Mouse (Mus musculus): ENCODE data around the gene Ppp2r2d. TPM values are rescaled to one million over a fixed set of nuclear protein-coding genes. Genes with fewer than 3 reads are reported as not detected.

Ppp2r2d gene
- polyA plus RNA-seq (2014; fragmentation: Nextera tagmentation; extraction: Ambion mirVana): 99.4 and 106 TPM in 2 replicates

DNA sequence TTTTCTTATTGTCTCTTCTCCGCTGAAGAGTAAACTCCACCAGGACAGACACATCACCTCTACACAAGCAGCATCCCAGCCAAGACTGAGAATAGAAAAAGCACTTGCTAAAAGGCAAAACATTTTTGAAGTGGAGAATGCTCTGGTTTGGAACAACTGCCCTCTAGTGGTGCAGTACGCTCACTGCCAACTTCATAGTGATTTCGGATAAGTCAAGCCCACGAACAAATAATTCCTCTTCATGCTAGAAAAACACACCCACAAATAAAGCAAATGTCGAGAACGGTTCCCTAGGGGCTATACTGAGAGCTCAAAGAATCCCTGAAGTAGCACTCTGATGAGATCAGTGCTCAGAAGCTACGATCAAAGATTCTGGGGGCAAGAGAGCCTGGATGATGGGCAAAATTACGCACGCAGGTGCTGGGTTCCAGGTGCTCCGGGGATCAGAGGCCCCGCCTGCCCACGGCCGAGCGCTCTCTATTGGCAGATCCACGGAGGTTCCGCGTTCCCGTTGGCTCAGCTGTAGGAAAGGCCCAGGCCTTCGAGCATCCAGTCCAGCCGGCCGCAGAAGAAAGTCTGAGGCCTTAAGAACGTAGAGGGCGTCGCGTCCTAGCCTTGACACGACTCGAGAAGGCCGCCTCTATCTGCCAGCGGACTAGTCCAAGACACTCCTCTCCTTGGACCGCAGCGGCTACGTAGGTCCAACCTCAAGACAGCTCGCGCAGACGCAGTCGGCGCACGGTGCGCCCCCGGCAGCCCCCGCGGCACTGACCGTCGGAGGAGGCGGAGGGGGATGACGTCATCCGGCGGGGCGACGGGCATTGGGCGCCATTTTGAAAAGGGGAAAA, at the start of gene Ppp2r2d, which contains the start of gene Mapk1ip1:
TSS of gene Ppp2r2d (plus strand) at position 536 of the 848 bp plus-strand sequence.
TSS of gene Mapk1ip1 (minus strand) at position 730 of the 848 bp plus-strand sequence.
- Histone ChIP-seq H3K36me3 (replicated peaks; ENCODE audit: control insufficient read depth, insufficient read depth) (peaks cover 13% of the 10 kb centered on the region; the same call in 1 of the 2 replicates), H3K4me1 (replicated peaks; ENCODE audit: control insufficient read depth, insufficient read depth, low read length) (peaks cover 64% of the 10 kb centered on the region), H3K27me3 (ENCODE audit: control insufficient read depth, insufficient read depth, low read length) (no peaks in the 10 kb centered on the region), H3K27ac (peak within 1 kb of the TSS; percentile 96), H3K4me2 (replicated peaks) (peak within 1 kb of the TSS; percentile 74), H3K9me3 (ENCODE audit: control insufficient read depth, low read length) (no peaks in the 10 kb centered on the region), H3K4me3 (replicated peaks; ENCODE audit: low read length) (peak within 1 kb of the TSS; percentile 99), H3K9ac (peak within 1 kb of the TSS; percentile 96)
- ATAC-seq (ENCODE audit: low FRiP score): peak; percentile 91
- WGBS: under 1% methylated on average over 49 of the region's 51 CpGs
- DNase-seq (ENCODE audit: low spot score): peak; percentile 98

- H3K27ac ChIP-seq: no peak overlapping the region
- DNase-seq (ENCODE audit: low spot score) (no peak), ATAC-seq (ENCODE audit: low FRiP score) (no peak)
- no peaks in the 10 kb centered on the region for H3K4me1 ChIP-seq (replicated peaks; ENCODE audit: control insufficient read depth, insufficient read depth, low read length)
- WGBS: 63% methylated on average over 4 of the region's 4 CpGs
- H3K9ac ChIP-seq: no peak overlapping the region
- H3K36me3 ChIP-seq (replicated peaks; ENCODE audit: control insufficient read depth, insufficient read depth): no peaks in the 10 kb centered on the region
- H3K9me3 ChIP-seq (ENCODE audit: control insufficient read depth, low read length): peaks cover 18% of the 10 kb centered on the region; the same call in 1 of the 2 replicates
- H3K4me3 ChIP-seq (replicated peaks; ENCODE audit: low read length): no peak overlapping the region
- H3K4me2 ChIP-seq (replicated peaks): no peak overlapping the region
- H3K27me3 ChIP-seq (ENCODE audit: control insufficient read depth, insufficient read depth, low read length): no peaks in the 10 kb centered on the region
These were observed 42.5 kb upstream of the Ppp2r2d start for GRCm38 (mm10) chr7:138803386-138803785.

GRCm38 (mm10) chr7:138807146-138807545, 38.7 kb upstream of the Ppp2r2d start:
- Histone ChIP-seq H3K27me3 (ENCODE audit: control insufficient read depth, insufficient read depth, low read length) (no peaks in the 10 kb centered on the region), H3K4me1 (replicated peaks; ENCODE audit: control insufficient read depth, insufficient read depth, low read length) (no peaks in the 10 kb centered on the region), H3K4me3 (replicated peaks; ENCODE audit: low read length) (no peak overlapping the region), H3K9me3 (ENCODE audit: control insufficient read depth, low read length) (peaks cover 18% of the 10 kb centered on the region; the same call in 1 of the 2 replicates), H3K4me2 (replicated peaks) (no peak overlapping the region), H3K9ac (no peak overlapping the region), H3K27ac (no peak overlapping the region), H3K36me3 (replicated peaks; ENCODE audit: control insufficient read depth, insufficient read depth) (no peaks in the 10 kb centered on the region)
- ATAC-seq (ENCODE audit: low FRiP score) (no peak), DNase-seq (ENCODE audit: low spot score) (no peak)
- WGBS: 82% methylated on average over 3 of the region's 3 CpGs

- WGBS: 47% methylated on average over 11 of the region's 11 CpGs
These were observed 32.5 kb upstream of the Ppp2r2d start for GRCm38 (mm10) chr7:138813213-138813875.

GRCm38 (mm10) chr7:138818314-138818713, 27.6 kb upstream of the Ppp2r2d start:
- Histone ChIP-seq H3K9me3 (ENCODE audit: control insufficient read depth, low read length) (no peaks in the 10 kb centered on the region), H3K36me3 (replicated peaks; ENCODE audit: control insufficient read depth, insufficient read depth) (no peaks in the 10 kb centered on the region), H3K27me3 (ENCODE audit: control insufficient read depth, insufficient read depth, low read length) (no peaks in the 10 kb centered on the region), H3K4me3 (replicated peaks; ENCODE audit: low read length) (no peak overlapping the region), H3K4me1 (replicated peaks; ENCODE audit: control insufficient read depth, insufficient read depth, low read length) (peaks cover 3% of the 10 kb centered on the region; the same call in 1 of the 2 replicates), H3K27ac (no peak overlapping the region), H3K4me2 (replicated peaks) (no peak overlapping the region), H3K9ac (no peak overlapping the region)
- DNase-seq (ENCODE audit: low spot score) (no peak), ATAC-seq (ENCODE audit: low FRiP score) (no peak)
- WGBS: 58% methylated on average over 4 of the region's 4 CpGs

More at GRCm38 (mm10) chr7:138813213-138813875, 32.5 kb upstream of the Ppp2r2d start:
- peaks cover 8% of the 10 kb centered on the region; the same call in 1 of the 2 replicates for H3K4me1 ChIP-seq (replicated peaks; ENCODE audit: control insufficient read depth, insufficient read depth, low read length)
- DNase-seq (ENCODE audit: low spot score) (peak; percentile 37), ATAC-seq (ENCODE audit: low FRiP score) (no peak)
- peak overlapping the region; percentile 70 for H3K27ac ChIP-seq
- H3K9ac ChIP-seq: peak overlapping the region; percentile 24; the same call in 1 of the 2 replicates
- H3K4me2 ChIP-seq (replicated peaks): no peak overlapping the region
- H3K9me3 ChIP-seq (ENCODE audit: control insufficient read depth, low read length): no peaks in the 10 kb centered on the region
- no peaks in the 10 kb centered on the region for H3K27me3 ChIP-seq (ENCODE audit: control insufficient read depth, insufficient read depth, low read length)
- no peak overlapping the region for H3K4me3 ChIP-seq (replicated peaks; ENCODE audit: low read length)
- no peaks in the 10 kb centered on the region for H3K36me3 ChIP-seq (replicated peaks; ENCODE audit: control insufficient read depth, insufficient read depth)

DNA sequence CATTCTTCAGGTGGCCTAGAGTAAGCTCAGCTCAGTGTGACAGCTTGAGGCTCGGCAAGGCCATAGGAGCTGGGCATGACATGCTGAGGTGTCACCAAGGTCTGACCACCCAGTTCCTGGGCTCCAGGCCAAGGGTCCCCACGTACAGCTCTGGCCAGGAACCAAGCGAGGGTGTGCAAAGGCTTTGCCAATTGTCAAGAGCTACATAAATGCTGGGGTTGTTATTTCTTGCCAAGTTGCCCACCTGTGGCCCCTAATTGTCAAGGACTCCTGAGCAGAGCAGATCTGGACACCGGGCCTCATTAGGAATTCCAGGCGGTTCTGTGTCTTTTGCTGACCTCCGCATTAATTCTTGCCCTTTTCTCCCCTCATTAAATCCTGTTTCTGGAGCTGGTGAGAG, 21.5 kb upstream of the Ppp2r2d start:
- H3K4me2 ChIP-seq (replicated peaks): no peak overlapping the region
- DNase-seq (ENCODE audit: low spot score): no peak
- H3K4me3 ChIP-seq (replicated peaks; ENCODE audit: low read length): no peak overlapping the region
- no peaks in the 10 kb centered on the region for H3K27me3 ChIP-seq (ENCODE audit: control insufficient read depth, insufficient read depth, low read length)
- H3K9me3 ChIP-seq (ENCODE audit: control insufficient read depth, low read length): no peaks in the 10 kb centered on the region
- H3K27ac ChIP-seq: no peak overlapping the region
- no peak for ATAC-seq (ENCODE audit: low FRiP score)
- H3K9ac ChIP-seq: no peak overlapping the region
- 70% methylated on average over 6 of the region's 6 CpGs for WGBS
- H3K36me3 ChIP-seq (replicated peaks; ENCODE audit: control insufficient read depth, insufficient read depth): no peaks in the 10 kb centered on the region
- no peaks in the 10 kb centered on the region for H3K4me1 ChIP-seq (replicated peaks; ENCODE audit: control insufficient read depth, insufficient read depth, low read length)

DNA sequence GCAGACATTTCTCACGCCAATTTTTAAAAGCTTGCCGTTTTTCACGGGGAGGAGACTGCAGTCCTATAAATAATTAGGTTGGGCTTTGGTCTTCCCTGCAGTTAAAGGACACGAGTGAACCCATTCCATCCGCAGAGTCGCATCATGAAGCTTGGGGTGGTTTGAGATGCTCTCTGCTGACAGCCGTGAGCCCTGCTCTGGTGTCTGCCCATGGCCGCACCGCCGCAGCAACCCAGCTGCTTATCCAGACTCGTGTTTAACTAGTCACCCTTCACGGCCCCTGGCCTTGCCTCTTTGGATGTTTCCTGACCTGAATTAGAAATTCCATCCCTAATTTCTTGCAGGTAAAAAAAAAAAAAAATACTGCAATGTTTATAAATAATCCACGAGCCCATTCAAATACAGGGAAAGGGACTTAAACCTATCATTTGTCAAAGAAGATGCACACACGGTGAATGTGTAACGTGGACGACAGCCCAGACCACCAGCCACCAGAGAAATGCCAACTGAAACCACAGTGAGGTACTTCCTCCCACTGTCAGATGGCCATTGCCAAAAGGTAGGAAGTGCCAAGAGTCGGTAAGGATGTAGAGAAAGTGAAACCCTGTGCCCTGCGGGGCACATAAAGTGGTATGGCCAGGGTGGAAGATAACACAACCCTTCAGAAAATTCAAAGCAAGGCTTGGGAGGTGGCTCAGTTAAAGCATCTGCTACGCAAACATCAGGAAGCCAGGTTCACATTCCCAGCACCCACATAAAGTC, 20.7 kb upstream of the Ppp2r2d start:
- Histone ChIP-seq H3K4me2 (replicated peaks) (no peak overlapping the region), H3K9ac (no peak overlapping the region), H3K27me3 (ENCODE audit: control insufficient read depth, insufficient read depth, low read length) (no peaks in the 10 kb centered on the region), H3K4me1 (replicated peaks; ENCODE audit: control insufficient read depth, insufficient read depth, low read length) (no peaks in the 10 kb centered on the region), H3K9me3 (ENCODE audit: control insufficient read depth, low read length) (no peaks in the 10 kb centered on the region), H3K27ac (no peak overlapping the region), H3K36me3 (replicated peaks; ENCODE audit: control insufficient read depth, insufficient read depth) (no peaks in the 10 kb centered on the region), H3K4me3 (replicated peaks; ENCODE audit: low read length) (no peak overlapping the region)
- WGBS: 85% methylated on average over 19 of the region's 19 CpGs
- no peak for DNase-seq (ENCODE audit: low spot score)
- ATAC-seq (ENCODE audit: low FRiP score): no peak

DNA sequence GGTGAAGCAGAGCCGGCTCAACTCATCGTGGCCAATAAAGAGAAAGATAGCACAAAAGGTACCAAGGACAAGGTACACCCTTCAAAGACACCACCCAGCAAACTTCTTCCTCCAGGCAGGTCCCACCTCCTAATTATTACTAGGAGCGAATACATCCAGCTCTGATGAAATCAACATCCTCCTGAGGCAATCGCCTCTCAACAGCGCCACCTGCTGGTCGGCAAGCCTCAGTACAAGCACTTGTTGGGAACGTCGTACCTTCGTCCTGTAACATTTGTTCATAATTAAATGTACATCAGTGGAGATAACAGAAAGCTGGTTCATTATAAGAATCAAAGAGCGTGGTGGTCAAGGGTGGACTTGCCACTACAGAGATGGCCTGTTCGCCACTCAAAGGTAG, 18.1 kb upstream of the Ppp2r2d start:
- Histone ChIP-seq H3K4me2 (replicated peaks) (no peak overlapping the region), H3K9ac (no peak overlapping the region), H3K4me3 (replicated peaks; ENCODE audit: low read length) (no peak overlapping the region), H3K27me3 (ENCODE audit: control insufficient read depth, insufficient read depth, low read length) (no peaks in the 10 kb centered on the region), H3K4me1 (replicated peaks; ENCODE audit: control insufficient read depth, insufficient read depth, low read length) (no peaks in the 10 kb centered on the region), H3K27ac (no peak overlapping the region), H3K9me3 (ENCODE audit: control insufficient read depth, low read length) (no peaks in the 10 kb centered on the region), H3K36me3 (replicated peaks; ENCODE audit: control insufficient read depth, insufficient read depth) (no peaks in the 10 kb centered on the region)
- WGBS: 19% methylated on average over 11 of the region's 11 CpGs
- DNase-seq (ENCODE audit: low spot score): peak; percentile 86
- ATAC-seq (ENCODE audit: low FRiP score): peak; percentile 37; the same call in 1 of the 2 replicates

All from hindbrain, embryonic 14.5 days (tissue).